Mouse (Mus musculus): ENCODE measurements at regions not wholly inside any gene's neighbourhood (a gene's known extent, or its start where the extent isn't known, plus 50 kb on each side); places are given as distances from the start of the nearest gene placed in this dataset.

- H3K4me1 ChIP-seq (ENCODE audit: control insufficient read depth, insufficient read depth, low read length), result no peaks in the 10 kb centered on the region
- TF ChIP-seq CTCF (IDR thresholded peaks at IDR 0.05; ENCODE audit: insufficient read depth, low read length) (no peak), POLR2A (IDR thresholded peaks at IDR 0.05; ENCODE audit: borderline replicate concordance, extremely low read depth, low read depth, low read length) (no peak)
- H3K4me3 ChIP-seq (replicated peaks; ENCODE audit: extremely low read depth, low read depth, low read length), result no peak overlapping the region
- WGBS, result 74% methylated on average over 3 of the region's 3 CpGs
- DNase-seq, result no peak
Observed at GRCm38 (mm10) chr12:97783476-97783875, 475.8 kb downstream of the Galc start.

DNA sequence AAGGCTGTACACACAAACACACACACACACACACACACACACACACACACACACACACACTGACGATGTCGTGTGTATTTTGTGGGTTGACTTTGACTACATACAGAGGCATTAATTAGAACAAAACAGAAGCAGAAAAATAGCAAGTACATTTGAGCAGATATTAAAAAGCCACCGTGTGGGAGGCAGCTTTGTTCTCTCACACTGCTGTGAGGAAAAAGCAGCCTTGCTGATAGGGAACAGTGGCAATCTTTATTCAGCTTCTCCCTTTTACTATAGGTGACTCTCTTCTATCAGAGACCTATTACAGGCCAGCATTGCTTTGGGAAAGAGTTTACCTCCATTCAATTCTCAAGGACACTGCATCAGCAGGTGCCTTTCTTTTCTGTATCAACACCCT lies 500.1 kb downstream of the Galc start:
- Histone ChIP-seq H3K4me1 (ENCODE audit: control insufficient read depth, insufficient read depth, low read length) (no peaks in the 10 kb centered on the region), H3K4me3 (replicated peaks; ENCODE audit: extremely low read depth, low read depth, low read length) (no peak overlapping the region)
- DNase-seq, result no peak
- 86% methylated on average over 3 of the region's 3 CpGs for WGBS
- no peak for TF ChIP-seq POLR2A (IDR thresholded peaks at IDR 0.05; ENCODE audit: borderline replicate concordance, extremely low read depth, low read depth, low read length)
- no peak for TF ChIP-seq CTCF (IDR thresholded peaks at IDR 0.05; ENCODE audit: insufficient read depth, low read length)

GRCm38 (mm10) chr12:97758624-97759023 lies 500.6 kb downstream of the Galc start:
- H3K4me1 ChIP-seq (ENCODE audit: control insufficient read depth, insufficient read depth, low read length), result no peaks in the 10 kb centered on the region
- 60% methylated on average over 2 of the region's 2 CpGs for WGBS
- no peak overlapping the region for H3K4me3 ChIP-seq (replicated peaks; ENCODE audit: extremely low read depth, low read depth, low read length)

DNA sequence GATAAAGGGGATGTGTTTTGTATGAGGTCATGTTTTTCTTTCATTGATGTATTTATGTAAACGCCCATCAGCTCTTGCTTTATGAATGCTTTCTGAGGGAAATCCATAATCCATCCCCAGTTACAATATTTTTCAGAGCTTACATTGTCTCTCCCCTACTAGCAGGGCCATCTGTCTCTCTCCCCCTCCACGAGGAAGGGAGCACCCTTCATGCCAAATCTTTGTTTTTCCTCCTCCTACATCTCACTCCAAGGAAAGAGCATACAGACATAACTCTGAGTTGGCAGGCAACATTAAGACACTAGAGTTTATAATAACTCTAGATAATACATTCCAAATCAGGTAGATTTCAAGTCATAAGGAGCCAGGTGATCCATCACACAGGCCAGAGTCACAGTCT lies 509.1 kb downstream of the Galc start:
- WGBS, result 38% methylated on average over 2 of the region's 2 CpGs
- TF ChIP-seq CTCF (IDR thresholded peaks at IDR 0.05; ENCODE audit: insufficient read depth, low read length) (no peak), POLR2A (IDR thresholded peaks at IDR 0.05; ENCODE audit: borderline replicate concordance, extremely low read depth, low read depth, low read length) (no peak)
- DNase-seq, result no peak
- Histone ChIP-seq H3K4me3 (replicated peaks; ENCODE audit: extremely low read depth, low read depth, low read length) (no peak overlapping the region), H3K4me1 (ENCODE audit: control insufficient read depth, insufficient read depth, low read length) (no peaks in the 10 kb centered on the region)

More at GRCm38 (mm10) chr12:97758624-97759023, 500.6 kb downstream of the Galc start:
- DNase-seq, result no peak
- TF ChIP-seq CTCF (IDR thresholded peaks at IDR 0.05; ENCODE audit: insufficient read depth, low read length) (no peak), POLR2A (IDR thresholded peaks at IDR 0.05; ENCODE audit: borderline replicate concordance, extremely low read depth, low read depth, low read length) (no peak)

DNA sequence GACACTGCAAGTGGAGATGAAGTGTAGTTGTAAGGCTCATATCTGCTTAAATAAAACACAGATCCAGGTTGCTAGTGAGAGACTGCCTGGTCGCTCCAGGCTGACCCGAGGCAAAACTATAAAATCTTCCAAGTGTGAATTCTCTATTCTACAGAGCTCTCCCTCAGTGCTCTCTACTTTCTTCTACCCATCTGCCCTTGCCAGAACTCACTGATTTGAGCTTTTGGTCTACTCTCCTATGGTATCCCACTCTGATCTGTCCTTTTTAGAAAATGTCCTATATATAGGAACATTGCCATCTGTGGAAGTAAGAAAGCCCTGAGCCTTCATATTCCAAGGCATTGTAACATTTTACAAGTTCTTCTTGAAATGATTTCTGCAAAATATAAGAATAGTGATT lies 518.3 kb downstream of the Galc start:
- no peaks in the 10 kb centered on the region for H3K4me1 ChIP-seq (ENCODE audit: control insufficient read depth, insufficient read depth, low read length)
- TF ChIP-seq POLR2A (IDR thresholded peaks at IDR 0.05; ENCODE audit: borderline replicate concordance, extremely low read depth, low read depth, low read length) (no peak), CTCF (IDR thresholded peaks at IDR 0.05; ENCODE audit: insufficient read depth, low read length) (no peak)
- no peak for DNase-seq
- WGBS, result 61% methylated on average over 2 of the region's 2 CpGs
- H3K4me3 ChIP-seq (replicated peaks; ENCODE audit: extremely low read depth, low read depth, low read length), result no peak overlapping the region

DNA sequence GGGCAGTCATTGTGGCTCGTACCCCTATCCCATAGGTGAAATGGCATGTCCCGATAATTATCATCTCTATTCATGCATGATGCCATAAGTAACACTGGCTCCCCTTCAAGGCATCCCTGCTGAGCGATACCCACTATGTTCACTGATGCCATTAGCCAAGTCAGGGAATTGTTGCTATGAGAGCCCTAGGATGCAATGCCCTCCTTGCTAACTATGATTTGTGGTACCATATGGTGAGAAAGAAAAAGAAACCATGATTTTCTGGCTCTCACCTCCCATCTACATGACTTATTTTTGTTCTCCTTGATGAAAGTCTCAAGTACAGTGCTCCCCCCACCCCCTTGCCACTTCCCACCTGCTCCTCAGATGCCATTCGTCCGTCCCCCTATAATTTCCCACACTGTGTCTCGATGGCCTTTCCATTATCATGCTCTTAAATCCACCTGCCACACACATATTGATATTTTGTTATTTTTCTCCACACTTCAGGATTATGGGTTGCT lies 527.1 kb downstream of the Galc start:
- Histone ChIP-seq H3K4me1 (ENCODE audit: control insufficient read depth, insufficient read depth, low read length) (no peaks in the 10 kb centered on the region), H3K4me3 (replicated peaks; ENCODE audit: extremely low read depth, low read depth, low read length) (no peak overlapping the region)
- no peak for DNase-seq
- TF ChIP-seq CTCF (IDR thresholded peaks at IDR 0.05; ENCODE audit: insufficient read depth, low read length), result no peak
- no peak for TF ChIP-seq POLR2A (IDR thresholded peaks at IDR 0.05; ENCODE audit: borderline replicate concordance, extremely low read depth, low read depth, low read length)
- 86% methylated on average over 6 of the region's 6 CpGs for WGBS

GRCm38 (mm10) chr12:97720554-97720953 lies 538.7 kb downstream of the Galc start:
- WGBS, result 54% methylated on average over 3 of the region's 3 CpGs
- no peaks in the 10 kb centered on the region for H3K4me1 ChIP-seq (ENCODE audit: control insufficient read depth, insufficient read depth, low read length)
- H3K4me3 ChIP-seq (replicated peaks; ENCODE audit: extremely low read depth, low read depth, low read length), result no peak overlapping the region
- no peak for DNase-seq
- TF ChIP-seq POLR2A (IDR thresholded peaks at IDR 0.05; ENCODE audit: borderline replicate concordance, extremely low read depth, low read depth, low read length), result no peak
- TF ChIP-seq CTCF (IDR thresholded peaks at IDR 0.05; ENCODE audit: insufficient read depth, low read length), result no peak

GRCm38 (mm10) chr12:97717812-97718211 lies 541.4 kb downstream of the Galc start:
- WGBS, result 81% methylated on average over 5 of the region's 5 CpGs
- Histone ChIP-seq H3K4me1 (ENCODE audit: control insufficient read depth, insufficient read depth, low read length) (no peaks in the 10 kb centered on the region), H3K4me3 (replicated peaks; ENCODE audit: extremely low read depth, low read depth, low read length) (no peak overlapping the region)
- DNase-seq, result no peak
- no peak for TF ChIP-seq CTCF (IDR thresholded peaks at IDR 0.05; ENCODE audit: insufficient read depth, low read length)
- TF ChIP-seq POLR2A (IDR thresholded peaks at IDR 0.05; ENCODE audit: borderline replicate concordance, extremely low read depth, low read depth, low read length), result no peak

All from lung, adult 2 months (tissue).